In the genomic region with DNA sequence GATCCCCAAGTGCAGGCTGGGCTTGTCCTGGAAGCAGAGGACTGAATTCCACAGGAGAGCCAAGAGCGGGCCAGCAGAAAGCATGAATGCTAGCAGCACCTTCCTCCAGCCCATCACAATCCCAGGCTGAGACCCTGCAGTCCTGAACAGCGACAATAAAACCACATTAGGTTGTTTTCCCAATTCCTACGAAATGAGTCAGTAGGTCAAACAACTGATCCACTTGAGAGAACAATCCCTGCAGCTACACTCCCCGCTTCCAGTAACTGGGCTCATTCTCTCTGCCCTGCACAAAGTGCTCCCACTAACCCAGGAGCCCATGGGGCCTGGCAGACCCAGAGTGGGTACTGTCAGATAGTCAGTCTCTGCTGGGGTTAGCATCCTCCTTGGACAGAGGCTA, we compare ENCODE assay signal across 18 mouse cellular contexts.
A peak's percentile ranks its signal among the peaks of the same experiment; 100 is the strongest.
DNase-seq lines count a peak whose midpoint lies in the region; ATAC-seq and TF ChIP-seq lines count a peak whose summit lies in the region.
"Had no signal": no experiment of that assay in that cellular context is flagged by ENCODE, and none has a peak within 500 bp of the region (broad histone marks: within the 10 kb centered on the region; RNA-seq: fewer than 3 reads in every experiment).

No protein-coding gene starts in this region.

- ATAC-seq in lung, embryonic 15.5 days (ENCODE audit: borderline replicate concordance, extremely low read depth, low FRiP score, low TSS enrichment) = no peak
- peak; percentile 51 for ATAC-seq in Patski
- ATAC-seq in forebrain, embryonic 16.5 days = no peak
- ATAC-seq in activated CD4-positive, CD25-positive, alpha-beta regulatory T cell, adult 4 months = no peak
- ATAC-seq: liver, postnatal 0 days; midbrain, embryonic 13.5 days had no signal

- H3K36me3 ChIP-seq in lung, embryonic 15.5 days = no peaks in the 10 kb centered on the region
- no peaks in the 10 kb centered on the region for H3K36me3 ChIP-seq in forebrain, embryonic 16.5 days (ENCODE audit: control insufficient read depth, insufficient read depth)
- H3K36me3 ChIP-seq: hindbrain, embryonic 15.5 days; limb, embryonic 13.5 days; midbrain, embryonic 13.5 days; stomach, embryonic 15.5 days had no signal

- no peak overlapping the region for H3K9ac ChIP-seq in lung, embryonic 15.5 days
- no peak overlapping the region for H3K9ac ChIP-seq in forebrain, embryonic 16.5 days (replicated peaks; ENCODE audit: low read depth, low read length)
- H3K9ac ChIP-seq: hindbrain, embryonic 15.5 days; limb, embryonic 13.5 days; liver, postnatal 0 days; midbrain, embryonic 13.5 days; stomach, embryonic 15.5 days had no signal

- in situ Hi-C loops in Patski (cut with MboI; ENCODE audit: low pct_unique_long_range_greater_than_20kb) = no loop called here

- no peaks in the 10 kb centered on the region for H3K9me3 ChIP-seq in lung, embryonic 15.5 days
- no peaks in the 10 kb centered on the region for H3K9me3 ChIP-seq in forebrain, embryonic 16.5 days (ENCODE audit: control insufficient read depth, low read length)
- H3K9me3 ChIP-seq: hindbrain, embryonic 15.5 days; limb, embryonic 13.5 days; midbrain, embryonic 13.5 days; stomach, embryonic 15.5 days had no signal

- peaks cover 42% of the 10 kb centered on the region for H3K4me1 ChIP-seq in lung, embryonic 15.5 days
- peaks cover 47% of the 10 kb centered on the region for H3K4me1 ChIP-seq in lung, adult 2 months (ENCODE audit: control insufficient read depth, insufficient read depth, low read length)
- peaks cover 38% of the 10 kb centered on the region for H3K4me1 ChIP-seq in forebrain, embryonic 16.5 days (replicated peaks; ENCODE audit: control insufficient read depth, insufficient read depth, low read length)

- H3K4me3 ChIP-seq in gastrocnemius, adult 2 months = no peak overlapping the region; the same call in none of the 2 replicates
- H3K4me3 ChIP-seq in lung, embryonic 15.5 days = no peak overlapping the region
- no peak overlapping the region for H3K4me3 ChIP-seq in lung, adult 2 months (replicated peaks; ENCODE audit: extremely low read depth, low read depth, low read length)
- no peak overlapping the region for H3K4me3 ChIP-seq in forebrain, embryonic 16.5 days (replicated peaks; ENCODE audit: low read length)
- H3K4me3 ChIP-seq: hindbrain, embryonic 15.5 days; limb, embryonic 13.5 days; midbrain, embryonic 13.5 days; stomach, embryonic 15.5 days had no signal

- H3K4me2 ChIP-seq in lung, embryonic 15.5 days = 0 out of 2 replicates have a peak overlapping the region, but pooled peaks have one; percentile 1
- H3K4me2 ChIP-seq in forebrain, embryonic 16.5 days (ENCODE audit: low read length) = 0 out of 2 replicates have a peak overlapping the region, but pooled peaks have one; percentile 16

- 59% methylated on average over 4 of the region's 4 CpGs for WGBS in lung, embryonic 15.5 days
- WGBS in lung, adult 2 months = 56% methylated on average over 4 of the region's 4 CpGs
- 38% methylated on average over 4 of the region's 4 CpGs for WGBS in forebrain, embryonic 16.5 days

- CTCF ChIA-PET in Patski (lab: Charles Lee) = interaction anchor here (0.7 to 3.9 kb wide), 9 partner anchors 12 to 89 kb away, joined by 3 to 17 read pairs (median 3); no protein-coding TSS in a partner anchor

- no peaks in the 10 kb centered on the region for H3K27me3 ChIP-seq in lung, embryonic 15.5 days
- H3K27me3 ChIP-seq in Patski = no peaks in the 10 kb centered on the region
- H3K27me3 ChIP-seq in forebrain, embryonic 16.5 days (replicated peaks; ENCODE audit: control insufficient read depth, insufficient read depth, low read length) = no peaks in the 10 kb centered on the region
- H3K27me3 ChIP-seq: hindbrain, embryonic 15.5 days; midbrain, embryonic 13.5 days; stomach, embryonic 15.5 days had no signal

- TF ChIP-seq POLR2A in lung, adult 2 months (IDR thresholded peaks at IDR 0.05; ENCODE audit: borderline replicate concordance, extremely low read depth, low read depth, low read length) = no peak

- peak overlapping the region; percentile 89 for H3K27ac ChIP-seq in gastrocnemius, adult 2 months
- H3K27ac ChIP-seq in lung, embryonic 15.5 days = peak overlapping the region; percentile 77
- no peak overlapping the region; the same call in 1 of the 2 replicates for H3K27ac ChIP-seq in forebrain, embryonic 16.5 days (ENCODE audit: low read length)
- H3K27ac ChIP-seq: limb, embryonic 13.5 days; stomach, embryonic 15.5 days had no signal

- intact Hi-C loops in gastrocnemius, adult 2 months (cut with DNase I) = no loop called here

- no peak for TF ChIP-seq CTCF in gastrocnemius, adult 2 months (IDR thresholded peaks at IDR 0.05)
- no peak for TF ChIP-seq CTCF in lung, adult 2 months (IDR thresholded peaks at IDR 0.05; ENCODE audit: insufficient read depth, low read length)
- no peak for TF ChIP-seq CTCF in Patski (IDR thresholded peaks at IDR 0.05)

- POLR2A ChIA-PET in Patski (lab: Charles Lee) = interaction anchor here (0.6 to 5.9 kb wide), 12 partner anchors 10 to 238 kb away, joined by 3 to 61 read pairs (median 4); no protein-coding TSS in a partner anchor

- peak; percentile 20 for DNase-seq in gastrocnemius, adult 2 months
- DNase-seq in gastrocnemius, postnatal 10 days = no peak
- no peak for DNase-seq in lung, adult 2 months
- no peak for DNase-seq in Patski (ENCODE audit: low read depth, low spot score)
- no peak for DNase-seq in spleen, postnatal 4 days (ENCODE audit: low spot score in 2 of 2)
- DNase-seq: adrenal gland, postnatal 25 days; cerebellum, postnatal 36 days; heart, adult 11 months; liver, postnatal 0 days; right cerebral cortex, postnatal 4 days; thymus, postnatal 36 days had no signal
